Mouse (Mus musculus): ENCODE data around the gene Kcna3. TPM values are rescaled to one million over a fixed set of nuclear protein-coding genes. Genes with fewer than 3 reads are reported as not detected.

Gene Kcna3
- polyA plus RNA-seq (2017; shearing (Covaris generic)) = 49.9 TPM

GRCm38 (mm10) chr3:107035521-107036457, at the start of gene Kcna3:
Kcna3 (plus strand) TSS chr3:107036169.

Other genes with a start within 250 kb of the Kcna3 start
- 1,173 TPM for gene Cd53, start 246.0 kb upstream of the Kcna3 start, polyA plus RNA-seq (2017; shearing (Covaris generic))
- not detected for gene Olfr266, start 209.9 kb upstream of the Kcna3 start, polyA plus RNA-seq (2017; shearing (Covaris generic))
- gene Kcna2, start 65.0 kb downstream of the Kcna3 start, polyA plus RNA-seq (2017; shearing (Covaris generic)) = 0.19 TPM
- gene Kcna10, start 146.9 kb downstream of the Kcna3 start, polyA plus RNA-seq (2017; shearing (Covaris generic)) = not detected
- not detected for gene Cym, start 185.6 kb downstream of the Kcna3 start, polyA plus RNA-seq (2017; shearing (Covaris generic))
- gene A630076J17Rik, start 194.4 kb downstream of the Kcna3 start, polyA plus RNA-seq (2017; shearing (Covaris generic)) = not detected
- not detected for gene Prok1, start 203.5 kb downstream of the Kcna3 start, polyA plus RNA-seq (2017; shearing (Covaris generic))
- 84.9 TPM for gene Lamtor5, start 242.7 kb downstream of the Kcna3 start, polyA plus RNA-seq (2017; shearing (Covaris generic))

Measured in effector memory CD4-positive, alpha-beta T cell, adult 5 months (primary cell).